Mouse (Mus musculus) CH12.LX (cell line): ENCODE measurements at regions not wholly inside any gene's neighbourhood (a gene's known extent, or its start where the extent isn't known, plus 50 kb on each side); places are given as distances from the start of the nearest gene placed in this dataset.

Source experiments
- DNase-seq: peaks from one replicate; pipeline ENCODE4 v3.0.0-alpha.2; 2013; ENCODE audit errors: extremely low read depth
- H3K27ac ChIP-seq: 2 replicates; pipeline ENCODE4 v1.5.1; 2012; ENCODE audit warnings: low read depth, mild to moderate bottlenecking, control low read depth, moderate library complexity; ENCODE audit not compliant: insufficient read depth
- H3K27me3 ChIP-seq: replicated peaks from 2 replicates; pipeline ENCODE3; 2012; ENCODE audit warnings: inconsistent platforms
- H3K36me3 ChIP-seq, 2 experiments: replicated peaks in 1 of 2; 2 replicates each; pipeline versions ENCODE3 to v1.6.1; 2012; ENCODE audit warnings: inconsistent platforms in 1 of 2, low read length in 1 of 2, mild to moderate bottlenecking in 1 of 2, mixed read lengths in 1 of 2, moderate library complexity in 1 of 2; ENCODE audit not compliant: control insufficient read depth in 1 of 2, insufficient read depth in 1 of 2
- H3K4me1 ChIP-seq, 2 experiments: 2 replicates each; pipeline ENCODE4 v1.6.1; 2012; ENCODE audit warnings: inconsistent platforms in 1 of 2, moderate library complexity in 1 of 2; ENCODE audit not compliant: insufficient read depth in 2 of 2, control insufficient read depth in 1 of 2
- H3K4me2 ChIP-seq: 2 replicates; pipeline ENCODE4 v1.6.1; 2012; ENCODE audit warnings: low read depth, mild to moderate bottlenecking, control low read depth; ENCODE audit not compliant: poor library complexity, insufficient read depth, severe bottlenecking
- H3K4me3 ChIP-seq, 3 experiments: fragments of 150-350 bp in 1 of 3; sonication (generic) in 1 of 3; replicated peaks in 1 of 3; 2 replicates each; pipeline versions ENCODE3 to v1.5.1; 2011 to 2012; ENCODE audit warnings: low read depth in 2 of 3, low read length in 2 of 3, mild to moderate bottlenecking in 2 of 3, moderate library complexity in 2 of 3, control low read depth in 1 of 3, improper control_type of control experiment in 1 of 3, inconsistent platforms in 1 of 3, mixed read lengths in 1 of 3; ENCODE audit not compliant: poor library complexity in 1 of 3
- H3K79me2 ChIP-seq: replicated peaks from 2 replicates; pipeline ENCODE4 v1.6.1; 2012; ENCODE audit warnings: mild to moderate bottlenecking, moderate library complexity; ENCODE audit not compliant: control insufficient read depth, poor library complexity, insufficient read depth, severe bottlenecking; ENCODE audit errors: extremely low read depth
- H3K9ac ChIP-seq: 2 replicates; pipeline ENCODE4 v1.6.1; 2012; ENCODE audit warnings: low read depth, mild to moderate bottlenecking, control low read depth, moderate library complexity; ENCODE audit not compliant: insufficient read depth
- H3K9me3 ChIP-seq: replicated peaks from 2 replicates; pipeline ENCODE3; 2012; ENCODE audit warnings: low read length, inconsistent platforms, mixed read lengths
- CHD2 ChIP-seq: IDR thresholded peaks from 2 replicates; pipeline ENCODE4 v1.6.1; 2011; ENCODE audit warnings: low read length, improper control_type of control experiment
- E2F4 ChIP-seq: IDR thresholded peaks from 2 replicates; pipeline ENCODE4 v1.6.1; 2011; ENCODE audit warnings: low read depth, low read length, improper control_type of control experiment; ENCODE audit not compliant: insufficient replicate concordance
- ELF1 ChIP-seq: IDR thresholded peaks from 2 replicates; pipeline ENCODE4 v1.6.1; 2014; ENCODE audit warnings: low read depth, mild to moderate bottlenecking, inconsistent platforms, low read length, improper control_type of control experiment
- GABPA ChIP-seq: IDR thresholded peaks from 2 replicates; pipeline ENCODE4 v1.6.1; 2012; ENCODE audit warnings: low read depth, low read length, improper control_type of control experiment, inconsistent platforms; ENCODE audit not compliant: insufficient replicate concordance
- JUN ChIP-seq: IDR thresholded peaks from 2 replicates; pipeline ENCODE4 v1.6.1; 2011; ENCODE audit warnings: low read depth, mild to moderate bottlenecking, low read length, improper control_type of control experiment, moderate library complexity; ENCODE audit not compliant: insufficient read depth
- KAT2A ChIP-seq: IDR thresholded peaks from 2 replicates; pipeline ENCODE4 v1.6.1; 2012; ENCODE audit warnings: low read length, improper control_type of control experiment, inconsistent platforms; ENCODE audit not compliant: insufficient replicate concordance
- MAFK ChIP-seq: IDR thresholded peaks from 2 replicates; pipeline ENCODE4 v1.6.1; 2011; ENCODE audit warnings: low read length, improper control_type of control experiment; ENCODE audit not compliant: insufficient replicate concordance
- MAZ ChIP-seq: IDR thresholded peaks from 2 replicates; pipeline ENCODE4 v1.6.1; 2012; ENCODE audit warnings: low read depth, mild to moderate bottlenecking, inconsistent platforms, low read length, improper control_type of control experiment, moderate library complexity
- MEF2A ChIP-seq: IDR thresholded peaks from 2 replicates; pipeline ENCODE4 v1.6.1; 2014; ENCODE audit warnings: low read depth, mild to moderate bottlenecking, inconsistent platforms, low read length, improper control_type of control experiment, borderline replicate concordance
- MXI1 ChIP-seq: IDR thresholded peaks from 2 replicates; pipeline ENCODE4 v1.6.1; 2011; ENCODE audit warnings: mild to moderate bottlenecking, low read depth, low read length, improper control_type of control experiment
- NELFE ChIP-seq: IDR thresholded peaks from 2 replicates; pipeline ENCODE4 v1.6.1; 2011; ENCODE audit warnings: low read depth, low read length, improper control_type of control experiment
- USF1 ChIP-seq: IDR thresholded peaks from 2 replicates; pipeline ENCODE4 v1.6.1; 2014; ENCODE audit warnings: low read depth, mild to moderate bottlenecking, inconsistent platforms, low read length, improper control_type of control experiment
- ZC3H11A ChIP-seq: IDR thresholded peaks from 2 replicates; pipeline ENCODE4 v1.6.1; 2012; ENCODE audit warnings: low read depth, mild to moderate bottlenecking, inconsistent platforms, low read length, improper control_type of control experiment
- ZKSCAN1 ChIP-seq: IDR thresholded peaks from 2 replicates; pipeline ENCODE4 v1.6.1; 2012; ENCODE audit warnings: low read depth, inconsistent platforms, low read length, improper control_type of control experiment, borderline replicate concordance
- ZNF384 ChIP-seq: IDR thresholded peaks from 2 replicates; pipeline ENCODE4 v1.6.1; 2012; ENCODE audit warnings: low read depth, low read length, improper control_type of control experiment, inconsistent platforms
- dilution Hi-C: fragments of 300-500 bp; cut with MboI; formaldehyde crosslinking; loops from 2 replicates; pipeline ENCODE4 v1.14.3; 2020; ENCODE audit warnings: low sequenced_read_pairs; ENCODE audit not compliant: extremely low pct_unique_long_range_greater_than_20kb, extremely low pct_ligation_motif_present
- in situ Hi-C: fragments of 300-500 bp; cut with MboI; formaldehyde crosslinking; loops from 3 replicates; pipeline ENCODE4 v1.14.3; 2019; ENCODE audit warnings: low sequenced_read_pairs, low pct_ligation_motif_present, low pct_unique_long_range_greater_than_20kb, mixed read lengths

DNA sequence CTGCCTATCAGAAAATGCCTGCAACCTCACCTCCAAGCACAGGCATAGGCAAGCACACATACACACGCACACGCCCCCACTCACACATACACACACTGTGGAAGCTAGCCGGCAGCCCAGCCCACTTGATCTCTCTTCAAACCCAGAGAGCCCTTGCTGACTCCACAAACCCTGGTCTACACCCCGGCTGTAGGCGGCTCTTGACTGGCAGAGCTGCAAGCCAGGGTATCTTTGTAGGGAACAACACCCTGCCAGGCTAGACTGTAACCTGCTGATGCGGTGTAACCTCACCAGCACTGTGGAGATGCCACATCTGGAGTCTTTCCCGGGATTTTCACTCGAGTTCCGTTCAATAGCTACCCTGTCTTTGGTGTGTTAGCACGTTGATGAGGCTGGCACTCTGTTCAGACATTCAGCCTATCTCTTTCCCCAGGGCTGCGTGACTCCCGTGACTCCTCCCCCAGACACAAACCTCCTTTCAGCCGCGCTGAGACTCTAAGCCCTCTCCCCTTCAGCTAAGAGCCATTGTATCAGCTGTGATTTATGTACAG, 261.3 kb downstream of the Mycn start:
- dilution Hi-C loops (no loop called here), in situ Hi-C loops (no loop called here)
- Histone ChIP-seq H3K4me1 (peaks cover 0 to 7% of the 10 kb centered on the region in 2 experiments; a peak in 2 of 4 replicates), H3K36me3 (no peaks in the 10 kb centered on the region), H3K79me2 (no peaks in the 10 kb centered on the region), H3K4me2 (no peak overlapping the region), H3K27ac (no peak overlapping the region)
- DNase-seq, result no peak
- no peak for TF ChIP-seq CHD2
- TF ChIP-seq NELFE, result no peak
- TF ChIP-seq MXI1, result no peak
- TF ChIP-seq, all 38 proteins: peak for 0
- Histone ChIP-seq H3K9ac (no peak overlapping the region), H3K27me3 (no peaks in the 10 kb centered on the region), H3K4me3 (no peak overlapping the region), H3K9me3 (no peaks in the 10 kb centered on the region)

DNA sequence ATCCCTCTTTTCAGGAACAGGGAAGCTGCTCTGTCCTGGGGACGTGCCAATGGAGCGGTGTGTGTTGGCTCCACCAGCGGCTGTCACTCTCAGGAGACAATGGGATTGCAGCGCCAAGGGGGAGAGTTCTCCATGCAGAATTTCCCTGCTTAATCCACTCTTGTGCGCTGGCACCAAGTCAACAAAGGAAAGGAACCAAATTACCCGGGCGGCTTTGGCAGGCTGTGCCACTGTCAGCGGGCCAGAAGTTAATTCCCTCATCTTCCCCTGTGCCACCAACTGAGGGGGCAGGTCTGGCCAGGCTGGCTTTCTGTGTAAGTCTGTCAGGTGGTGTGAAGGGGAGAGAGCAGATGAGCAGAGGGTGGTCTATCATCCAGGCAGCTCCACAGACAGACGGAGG, 265.0 kb downstream of the Mycn start:
- no peak overlapping the region for H3K4me3 ChIP-seq
- in situ Hi-C loops (no loop called here), dilution Hi-C loops (no loop called here)
- H3K27ac ChIP-seq, result no peak overlapping the region
- no peaks in the 10 kb centered on the region for H3K9me3 ChIP-seq
- no peaks in the 10 kb centered on the region for H3K79me2 ChIP-seq
- DNase-seq, result no peak
- TF ChIP-seq KAT2A (no peak), NELFE (no peak), ELF1 (no peak), MAZ (no peak), GABPA (no peak), JUN (no peak), USF1 (no peak), MEF2A (no peak), ZNF384 (no peak), MAFK (no peak), ZC3H11A (no peak), MXI1 (no peak), ZKSCAN1 (no peak), E2F4 (no peak)
- H3K9ac ChIP-seq, result no peak overlapping the region
- H3K36me3 ChIP-seq, result no peaks in the 10 kb centered on the region
- H3K27me3 ChIP-seq, result no peaks in the 10 kb centered on the region
- H3K4me2 ChIP-seq, result no peak overlapping the region
- no peaks in the 10 kb centered on the region for H3K4me1 ChIP-seq
